Mouse (Mus musculus) cerebellum, adult 11 months (tissue): Measurements from ENCODE around the gene Gm20854.
"Not testable (repeated sequence)": the region's sequence is repeated elsewhere in the genome, so short reads cannot be mapped to it uniquely, and the experiment has no call there.

Experiments
- DNase-seq: peaks from one replicate; pipeline ENCODE4 v3.0.0; 2022

The Gm20854 gene

DNA sequence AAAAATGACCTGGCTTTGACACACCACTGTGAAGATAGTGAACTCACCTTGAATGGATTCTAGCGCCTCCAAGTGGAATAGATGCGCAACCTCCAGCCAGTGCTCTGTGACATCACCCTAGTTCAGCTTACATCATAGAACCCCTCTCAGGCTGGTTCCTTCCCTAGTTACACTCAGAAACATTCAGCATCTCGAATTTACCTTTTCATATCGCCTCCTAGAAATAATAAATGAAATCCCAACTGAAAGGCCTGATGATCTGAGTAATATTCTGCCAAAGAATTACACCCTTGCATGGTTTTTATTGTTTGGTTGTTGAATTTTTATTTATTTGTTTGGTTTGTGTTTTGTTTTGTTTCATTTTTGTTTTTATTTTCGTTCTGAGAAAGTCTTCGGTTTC is at the start of gene Gm20854:
Gene Gm20854, minus strand, starts transcription at position 101 of the 400 bp plus-strand sequence.
- DNase-seq: not testable (repeated sequence)
